Mouse (Mus musculus) hematopoietic multipotent progenitor cell, adult 10-12 weeks (in vitro differentiated cells): ENCODE measurements around the gene Rad51c. TPM values are rescaled to one million over a fixed set of nuclear protein-coding genes. Genes with fewer than 3 reads are reported as not detected.

Source experiments
- polyA plus RNA-seq: library from polyadenylated mRNA; stranded (reverse); fragments of >175 nt; gene quantifications from 2 replicates; pipeline ENCODE4 v1.2.3, GENCODE M21; 2012; ENCODE audit warnings: low replicate concordance

Gene Rad51c
- 0.79 and 0.84 TPM in 2 replicates for polyA plus RNA-seq

DNA sequence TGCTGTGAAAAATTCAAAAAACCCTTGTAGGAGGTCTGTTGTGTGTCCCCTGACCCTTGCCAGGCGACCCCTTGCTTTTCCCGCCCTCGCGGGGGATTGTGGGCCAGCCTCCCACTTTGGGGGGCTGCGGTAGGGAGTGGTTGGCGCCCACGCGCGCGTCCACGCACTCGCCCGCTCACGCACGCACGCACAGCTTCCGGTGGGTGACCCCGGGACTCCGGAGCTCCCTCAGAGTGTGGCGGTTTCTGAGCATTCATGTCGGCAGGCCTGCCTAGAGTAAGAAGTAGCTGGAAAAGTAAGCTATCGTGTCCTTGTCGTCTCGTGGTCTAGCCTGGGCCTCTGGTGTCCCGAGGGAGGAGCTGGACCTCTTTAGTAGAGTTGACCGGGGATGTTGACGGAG, at the start of gene Rad51c, which contains the start of gene Tex14:
Gene Rad51c, minus strand, starts transcription at position 79 of the 400 bp plus-strand sequence.
Gene Tex14, plus strand, starts transcription at position 190 of the 400 bp plus-strand sequence.

DNA sequence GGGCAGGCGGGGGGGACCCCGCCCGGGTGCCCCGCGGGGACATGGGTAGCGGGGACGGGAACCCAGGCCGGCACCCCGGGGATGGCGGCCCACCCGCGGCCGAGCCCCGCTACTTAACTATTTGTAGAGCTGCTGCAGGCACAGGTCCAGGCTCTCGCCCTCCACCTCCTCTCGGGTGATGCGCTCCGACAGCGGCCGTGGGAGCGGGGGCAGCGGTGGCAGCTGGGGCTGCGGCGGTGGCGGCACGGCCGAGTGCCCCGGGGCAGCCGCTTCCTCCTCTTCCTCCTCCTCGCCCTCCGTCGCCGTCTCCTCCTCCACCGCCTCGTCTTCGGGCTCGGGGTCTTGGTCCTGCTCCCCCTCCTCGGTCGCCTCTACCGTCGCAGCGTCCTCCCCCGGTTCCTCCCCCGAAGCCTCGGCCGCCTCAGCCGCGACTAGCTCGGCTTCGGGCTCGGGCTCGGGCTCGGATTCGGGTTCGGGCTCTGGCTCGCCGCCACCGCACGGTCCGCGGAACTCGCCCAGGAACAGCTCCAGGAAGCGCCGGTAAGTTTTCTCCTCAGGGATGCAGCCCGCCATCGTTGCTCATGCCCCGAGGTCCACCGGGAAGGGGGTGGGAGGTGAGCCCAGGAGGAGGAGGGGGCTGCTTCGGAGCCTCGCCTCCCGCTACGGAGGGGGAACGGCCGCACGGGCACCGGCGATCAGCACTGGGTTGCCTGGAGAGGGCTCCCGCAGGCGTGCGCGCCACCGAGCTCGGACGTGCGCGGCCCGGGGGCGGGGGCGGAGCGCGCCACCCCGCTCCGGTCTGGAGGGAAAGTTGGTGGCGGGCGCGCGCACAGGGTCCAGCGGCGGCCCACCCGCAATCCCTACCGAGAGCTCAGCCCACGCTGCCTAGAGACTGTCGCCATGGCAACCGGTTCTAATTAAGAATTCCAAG, 46.2 kb downstream of the Rad51c start, which contains the start of gene Ppm1e:
Gene Ppm1e, minus strand, starts transcription at position 693 of the 931 bp plus-strand sequence.

Other genes with a start within 250 kb of the Rad51c start
- gene Ppm1e, start 45.9 kb downstream of the Rad51c start, polyA plus RNA-seq: 2.1 and 7.2 TPM in 2 replicates
- 0.17 and 0.43 TPM in 2 replicates for gene Tex14, start 111 bp upstream of the Rad51c start, polyA plus RNA-seq
- gene Gm11492, start 161.7 kb upstream of the Rad51c start, polyA plus RNA-seq: not detected in 2 replicates
- gene Sept4, start 163.9 kb upstream of the Rad51c start, polyA plus RNA-seq: 0.97 and 1.3 TPM in 2 replicates
- gene Mtmr4, start 187.2 kb upstream of the Rad51c start, polyA plus RNA-seq: 22.3 and 42.2 TPM in 2 replicates
- 0.10 TPM in 1 of 2 replicates, not detected in the other for gene Hsf5, start 212.2 kb upstream of the Rad51c start, polyA plus RNA-seq